Mouse (Mus musculus) limb, embryonic 10.5 days (tissue): Measurements from ENCODE around the gene Rab14. TPM values are rescaled to one million over a fixed set of nuclear protein-coding genes. Genes with fewer than 3 reads are reported as not detected.

Experiments
- DNase-seq: peaks from one replicate; pipeline ENCODE4 v3.0.0-alpha.2; 2017; ENCODE audit warnings: low spot score
- H3K27ac ChIP-seq: fragments of 300-500 bp; sonication (generic); 2 replicates; pipeline ENCODE4 v1.5.1; 2016; ENCODE audit warnings: mild to moderate bottlenecking
- H3K27me3 ChIP-seq: fragments of 300-500 bp; sonication (generic); 2 replicates; pipeline ENCODE4 v1.6.1; 2016; ENCODE audit warnings: low read depth, mild to moderate bottlenecking; ENCODE audit not compliant: poor library complexity, severe bottlenecking
- H3K36me3 ChIP-seq: fragments of 300-500 bp; sonication (generic); 2 replicates; pipeline ENCODE4 v1.6.1; 2016; ENCODE audit warnings: mild to moderate bottlenecking, moderate library complexity
- H3K4me1 ChIP-seq: fragments of 300-500 bp; sonication (generic); 2 replicates; pipeline ENCODE4 v1.6.1; 2016
- H3K4me3 ChIP-seq: fragments of 300-500 bp; sonication (generic); 2 replicates; pipeline ENCODE4 v1.5.1; 2016; ENCODE audit warnings: mild to moderate bottlenecking, moderate library complexity
- H3K9me3 ChIP-seq: fragments of 300-500 bp; sonication (generic); replicated peaks from 2 replicates; pipeline ENCODE4 v1.6.1; 2016; ENCODE audit warnings: mild to moderate bottlenecking
- WGBS: fragments of 180-500 bp; shearing (Covaris S2); methylation state at CpG from one replicate; pipeline ENCODE4 v1.1.7; 2016; 5-methylcytosine and 5-hydroxymethylcytosine counted together
- polyA plus RNA-seq: library from polyadenylated mRNA; unstranded; fragments of >200 nt; fragmentation: Nextera tagmentation; extraction: Ambion mirVana; gene quantifications from 2 replicates; pipeline ENCODE4 v1.2.1, GENCODE M21; 2016

Rab14 gene
- polyA plus RNA-seq: 206 and 229 TPM in 2 replicates

- peaks cover 13% of the 10 kb centered on the region for H3K4me1 ChIP-seq
- DNase-seq: peak; percentile 100
- under 1% methylated on average over 47 of the region's 47 CpGs for WGBS
- 0 out of 2 replicates have a peak, but pooled peaks cover 6% of the 10 kb centered on the region for H3K27me3 ChIP-seq
- peak within 1 kb of the TSS; percentile 89 for H3K4me3 ChIP-seq
- no peaks in the 10 kb centered on the region for H3K9me3 ChIP-seq
- H3K27ac ChIP-seq: peak within 1 kb of the TSS; percentile 99
- H3K36me3 ChIP-seq: peaks cover 12% of the 10 kb centered on the region
Observed at GRCm38 (mm10) chr2:35200898-35201668, at the start of gene Rab14. Rab14 (minus strand) TSS chr2:35201120.

GRCm38 (mm10) chr2:35247763-35248162 is 46.8 kb upstream of the Rab14 start:
- Histone ChIP-seq H3K36me3 (no peaks in the 10 kb centered on the region), H3K4me1 (no peaks in the 10 kb centered on the region), H3K4me3 (no peak overlapping the region), H3K9me3 (no peaks in the 10 kb centered on the region), H3K27ac (no peak overlapping the region), H3K27me3 (0 out of 2 replicates have a peak, but pooled peaks cover 9% of the 10 kb centered on the region)
- 74% methylated on average over 5 of the region's 5 CpGs for WGBS
- no peak for DNase-seq

- no peak overlapping the region for H3K27ac ChIP-seq
- 54% methylated on average over 3 of the region's 3 CpGs for WGBS
- H3K4me3 ChIP-seq: no peak overlapping the region
- no peaks in the 10 kb centered on the region for H3K36me3 ChIP-seq
- H3K9me3 ChIP-seq: no peaks in the 10 kb centered on the region
- no peaks in the 10 kb centered on the region for H3K4me1 ChIP-seq
- H3K27me3 ChIP-seq: peaks cover 11% of the 10 kb centered on the region; the same call in 1 of the 2 replicates
- DNase-seq: no peak
Observed at GRCm38 (mm10) chr2:35244241-35244640, 43.3 kb upstream of the Rab14 start.

GRCm38 (mm10) chr2:35235021-35235420 is 34.1 kb upstream of the Rab14 start:
- Histone ChIP-seq H3K9me3 (no peaks in the 10 kb centered on the region), H3K36me3 (no peaks in the 10 kb centered on the region), H3K27me3 (peaks cover 15% of the 10 kb centered on the region; the same call in 1 of the 2 replicates), H3K4me1 (peaks cover 16% of the 10 kb centered on the region), H3K4me3 (no peak overlapping the region), H3K27ac (no peak overlapping the region)
- DNase-seq: no peak
- 85% methylated on average over 6 of the region's 6 CpGs for WGBS

- peaks cover 16% of the 10 kb centered on the region; the same call in 1 of the 2 replicates for H3K27me3 ChIP-seq
- peaks cover 20% of the 10 kb centered on the region for H3K4me1 ChIP-seq
Observed at GRCm38 (mm10) chr2:35233898-35234297, 33.0 kb upstream of the Rab14 start.

GRCm38 (mm10) chr2:35232595-35233445 is 31.9 kb upstream of the Rab14 start:
- Histone ChIP-seq H3K27ac (no peak overlapping the region), H3K27me3 (peaks cover 16% of the 10 kb centered on the region; the same call in 1 of the 2 replicates), H3K4me1 (peaks cover 29% of the 10 kb centered on the region), H3K36me3 (no peaks in the 10 kb centered on the region), H3K9me3 (no peaks in the 10 kb centered on the region), H3K4me3 (no peak overlapping the region)
- DNase-seq: no peak
- WGBS: 72% methylated on average over 17 of the region's 17 CpGs

More at GRCm38 (mm10) chr2:35233898-35234297, 33.0 kb upstream of the Rab14 start:
- no peaks in the 10 kb centered on the region for H3K9me3 ChIP-seq
- DNase-seq: no peak
- no peak overlapping the region for H3K4me3 ChIP-seq
- H3K27ac ChIP-seq: no peak overlapping the region
- 36% methylated on average over 3 of the region's 3 CpGs for WGBS
- H3K36me3 ChIP-seq: no peaks in the 10 kb centered on the region

GRCm38 (mm10) chr2:35231871-35232270 is 31.0 kb upstream of the Rab14 start:
- H3K27me3 ChIP-seq: peaks cover 23% of the 10 kb centered on the region; the same call in 1 of the 2 replicates
- no peaks in the 10 kb centered on the region for H3K36me3 ChIP-seq
- no peak overlapping the region for H3K27ac ChIP-seq
- H3K4me1 ChIP-seq: peaks cover 30% of the 10 kb centered on the region
- H3K9me3 ChIP-seq: no peaks in the 10 kb centered on the region
- WGBS: 76% methylated on average over 2 of the region's 2 CpGs
- no peak for DNase-seq
- H3K4me3 ChIP-seq: no peak overlapping the region

GRCm38 (mm10) chr2:35230215-35230614 is 29.3 kb upstream of the Rab14 start:
- H3K27me3 ChIP-seq: peaks cover 40% of the 10 kb centered on the region
- peak overlapping the region; percentile 46; the same call in 1 of the 2 replicates for H3K27ac ChIP-seq
- no peaks in the 10 kb centered on the region for H3K36me3 ChIP-seq
- DNase-seq: no peak
- H3K4me3 ChIP-seq: no peak overlapping the region
- 35% methylated on average over 8 of the region's 8 CpGs for WGBS
- no peaks in the 10 kb centered on the region for H3K9me3 ChIP-seq
- H3K4me1 ChIP-seq: peaks cover 30% of the 10 kb centered on the region

GRCm38 (mm10) chr2:35228145-35228544 is 27.2 kb upstream of the Rab14 start:
- H3K27ac ChIP-seq: peak overlapping the region; percentile 37; the same call in 1 of the 2 replicates

GRCm38 (mm10) chr2:35224285-35224684 is 23.4 kb upstream of the Rab14 start:
- Histone ChIP-seq H3K36me3 (no peaks in the 10 kb centered on the region), H3K9me3 (no peaks in the 10 kb centered on the region), H3K27me3 (peaks cover 61% of the 10 kb centered on the region), H3K4me3 (no peak overlapping the region), H3K4me1 (peaks cover 28% of the 10 kb centered on the region), H3K27ac (no peak overlapping the region)
- WGBS: 91% methylated on average over 15 of the region's 15 CpGs
- no peak for DNase-seq

More at GRCm38 (mm10) chr2:35228145-35228544, 27.2 kb upstream of the Rab14 start:
- Histone ChIP-seq H3K4me3 (no peak overlapping the region), H3K27me3 (peaks cover 43% of the 10 kb centered on the region), H3K9me3 (no peaks in the 10 kb centered on the region), H3K36me3 (no peaks in the 10 kb centered on the region), H3K4me1 (peaks cover 44% of the 10 kb centered on the region)
- WGBS: 51% methylated on average over 4 of the region's 4 CpGs
- peak; percentile 62 for DNase-seq

GRCm38 (mm10) chr2:35222822-35223391 is 22.0 kb upstream of the Rab14 start:
- Histone ChIP-seq H3K27ac (no peak overlapping the region), H3K9me3 (no peaks in the 10 kb centered on the region), H3K36me3 (no peaks in the 10 kb centered on the region), H3K4me1 (peaks cover 20% of the 10 kb centered on the region), H3K27me3 (peaks cover 70% of the 10 kb centered on the region), H3K4me3 (no peak overlapping the region)
- DNase-seq: no peak
- 43% methylated on average over 6 of the region's 6 CpGs for WGBS

GRCm38 (mm10) chr2:35218736-35219135 is 17.8 kb upstream of the Rab14 start:
- no peak overlapping the region for H3K4me3 ChIP-seq
- peaks cover 50% of the 10 kb centered on the region for H3K27me3 ChIP-seq
- H3K9me3 ChIP-seq: no peaks in the 10 kb centered on the region
- no peak for DNase-seq
- H3K4me1 ChIP-seq: peaks cover 26% of the 10 kb centered on the region
- H3K27ac ChIP-seq: no peak overlapping the region
- 93% methylated on average over 3 of the region's 3 CpGs for WGBS
- H3K36me3 ChIP-seq: no peaks in the 10 kb centered on the region
